Mouse (Mus musculus): ENCODE results near the gene Cetn3.

- TF ChIP-seq POLR2A (IDR thresholded peaks at IDR 0.05; ENCODE audit: insufficient read length, low read depth) (no peak), USF1 (IDR thresholded peaks at IDR 0.05; ENCODE audit: low read depth) (no peak), POLR2AphosphoS2 (IDR thresholded peaks at IDR 0.05; ENCODE audit: insufficient read length, low read depth) (no peak), MAX (IDR thresholded peaks at IDR 0.05; ENCODE audit: low read depth) (no peak), TCF12 (IDR thresholded peaks at IDR 0.05; ENCODE audit: insufficient read depth, poor library complexity, severe bottlenecking) (no peak), CEBPB (IDR thresholded peaks at IDR 0.05; ENCODE audit: insufficient read depth, poor library complexity, severe bottlenecking) (no peak), MYOG (IDR thresholded peaks at IDR 0.05; ENCODE audit: control insufficient read depth in 1 of 3, insufficient read depth in 1 of 3, insufficient read length in 2 of 3, low read depth in 2 of 3) (no peak), MYOD1 (IDR thresholded peaks at IDR 0.05; ENCODE audit: control insufficient read depth in 1 of 3, insufficient read length in 2 of 3, low read depth in 2 of 3) (no peak), E2F4 (IDR thresholded peaks at IDR 0.05; ENCODE audit: insufficient read depth) (no peak), REST (IDR thresholded peaks at IDR 0.05; ENCODE audit: insufficient read depth, insufficient read length) (no peak)
Observed at GRCm38 (mm10) chr13:81744092-81744396, 38.8 kb upstream of the Cetn3 start.
